Mouse (Mus musculus) erythroblast, embryonic 14.5 days (primary cell): ENCODE measurements around the gene Elf5.

ENCODE experiments used
- GATA1 ChIP-seq: IDR thresholded peaks from 2 replicates; pipeline ENCODE4 v1.6.1; 2012; ENCODE audit warnings: low read length, inconsistent platforms, mixed read lengths
- TAL1 ChIP-seq: IDR thresholded peaks from 3 replicates; pipeline ENCODE4 v1.6.1; 2012; ENCODE audit warnings: low read length, inconsistent platforms, mixed read lengths

DNA sequence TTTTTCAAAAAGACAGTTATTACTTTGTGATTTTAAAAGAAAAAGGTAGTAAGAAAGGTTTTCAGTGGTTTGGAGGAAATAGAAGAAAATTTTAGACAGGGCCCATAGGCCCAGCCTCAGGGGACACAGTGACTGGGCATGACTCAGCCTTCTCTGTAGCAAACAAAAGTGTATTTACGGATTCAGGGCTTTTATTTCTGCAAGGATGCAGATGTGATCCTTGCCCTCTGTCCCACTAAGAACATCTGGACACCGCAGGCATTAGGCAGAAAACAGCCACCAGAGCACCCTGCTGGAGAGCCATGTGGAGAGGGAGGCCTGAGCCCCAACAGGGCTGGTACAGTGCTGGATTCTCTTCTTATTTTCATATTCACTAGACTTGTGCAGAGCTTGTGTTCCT lies 29.3 kb upstream of the Elf5 start:
- TF ChIP-seq GATA1 = no peak
- TF ChIP-seq TAL1 = no peak
